Mouse (Mus musculus) spleen, embryonic (tissue): Measurements from ENCODE around the gene 6030468B19Rik.

ENCODE experiments used
- CTCF ChIA-PET: fragments of 350-600 bp; sonication (Branson Sonifier 250); formaldehyde crosslinking; loops from one replicate; lab custom pipeline; 2022; lab: Charles Lee

Gene 6030468B19Rik

GRCm38 (mm10) chr11:117778851-117779433 lies 18.5 kb upstream of the 6030468B19Rik start:
- CTCF ChIA-PET: interaction anchor here (0.6 to 1.2 kb wide), 5 partner anchors 10 to 360 kb away, joined by 3 to 5 read pairs (median 3); no protein-coding TSS in a partner anchor

DNA sequence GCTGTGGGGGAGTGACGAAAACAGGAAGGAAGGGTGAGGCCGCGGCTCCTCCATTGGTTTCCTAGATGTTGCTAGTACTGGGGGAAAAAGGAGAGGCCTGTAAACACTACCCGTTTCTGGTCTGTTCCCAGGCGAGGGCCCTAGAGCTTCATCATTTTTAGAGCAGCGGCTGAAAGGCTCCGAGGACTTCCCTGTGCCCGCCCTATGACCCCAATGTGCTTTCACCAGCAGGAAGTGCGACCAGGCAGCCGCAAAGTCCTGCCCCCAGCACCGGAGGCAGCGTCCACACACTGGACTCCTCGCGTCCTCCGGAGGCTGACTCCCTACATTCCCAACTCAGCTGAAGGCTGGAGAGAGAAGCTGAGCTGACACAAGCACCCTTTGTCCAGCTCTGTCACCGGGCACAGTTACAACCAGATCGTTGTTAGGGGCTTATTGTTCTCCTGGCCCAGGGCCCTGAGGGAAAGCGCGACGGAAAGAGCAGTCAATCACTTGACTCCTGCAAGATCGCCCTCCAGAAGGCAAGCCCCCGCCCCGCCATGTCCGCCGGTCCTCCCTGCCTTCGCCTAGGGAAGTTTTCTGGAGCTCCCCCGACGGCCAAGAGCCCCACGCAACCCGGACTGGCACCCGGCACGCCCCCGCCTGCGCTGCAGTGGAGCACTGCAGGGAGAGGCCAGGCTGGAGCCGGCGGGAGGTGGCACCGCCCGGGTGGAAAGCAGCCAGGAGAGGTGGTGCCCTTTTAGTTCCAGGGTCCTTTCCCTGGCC lies 17.8 kb upstream of the 6030468B19Rik start:
- CTCF ChIA-PET: interaction anchor here (0.7 to 1.2 kb wide), 4 partner anchors 9 to 62 kb away, joined by 3 to 5 read pairs (median 3); no protein-coding TSS in a partner anchor

DNA sequence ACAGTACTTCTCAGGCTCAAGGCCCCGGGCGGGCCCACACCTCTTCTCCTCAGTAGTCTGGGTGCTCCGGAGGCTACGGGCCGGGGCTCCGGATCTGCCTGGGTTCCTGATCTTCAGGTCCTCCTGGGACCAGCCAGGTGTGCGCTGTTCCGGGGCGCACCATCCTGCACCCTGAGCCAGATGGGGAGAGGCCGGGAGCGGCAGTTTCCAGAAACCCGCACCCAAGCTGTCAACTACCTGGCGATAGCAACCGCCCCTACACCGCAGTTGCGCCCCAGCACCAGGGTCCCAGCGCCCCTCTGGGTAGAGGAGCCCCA lies 17.3 kb upstream of the 6030468B19Rik start:
- CTCF ChIA-PET: interaction anchor here (1.2 kb wide), 1 partner anchor 62 kb away, joined by 3 read pairs; no protein-coding TSS in a partner anchor

DNA sequence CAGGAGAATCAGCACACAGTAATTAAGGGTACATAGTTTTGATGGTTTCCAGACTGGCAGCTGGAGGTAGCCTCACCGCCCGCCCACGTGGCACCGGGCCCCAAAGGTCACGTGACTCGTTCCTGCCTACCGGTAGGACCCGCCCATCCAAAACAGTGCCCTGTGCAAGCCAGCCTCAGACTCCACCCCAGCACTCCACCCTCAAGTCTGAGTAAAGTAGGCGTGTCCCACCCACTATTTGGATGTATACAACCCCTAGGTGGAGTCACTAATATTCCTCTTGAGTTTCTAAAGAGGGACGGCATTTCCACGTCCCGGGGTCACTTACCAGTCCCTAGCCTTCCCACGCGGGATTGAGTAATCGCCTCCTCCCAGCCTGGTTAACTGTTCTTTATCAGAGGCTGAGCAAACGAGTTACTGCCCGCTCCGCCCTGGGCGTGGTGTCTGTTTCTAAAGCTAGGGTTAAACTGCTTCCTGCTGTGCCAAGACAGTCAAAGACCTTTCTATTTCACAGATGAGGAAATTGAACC lies 16.8 kb upstream of the 6030468B19Rik start:
- CTCF ChIA-PET: interaction anchor here (0.5 to 1.7 kb wide), 2 partner anchors 10 to 394 kb away, joined by 3 to 7 read pairs; no protein-coding TSS in a partner anchor

GRCm38 (mm10) chr11:117781199-117781821 lies 16.1 kb upstream of the 6030468B19Rik start:
- CTCF ChIA-PET: interaction anchor here (1.1 to 1.7 kb wide), 2 partner anchors 9 to 85 kb away, joined by 5 to 7 read pairs; no protein-coding TSS in a partner anchor

- CTCF ChIA-PET: interaction anchor here (1.1 to 2.5 kb wide), 4 partner anchors 8 to 86 kb away, joined by 5 to 7 read pairs (median 5); no protein-coding TSS in a partner anchor
Observed at GRCm38 (mm10) chr11:117781993-117782704, 15.3 kb upstream of the 6030468B19Rik start, which contains the start of the genes Tmc8 and Tmc6. TSS of gene Tmc8 (plus strand) at chr11:117782076. TSS of gene Tmc6 (minus strand) at chr11:117782198.

GRCm38 (mm10) chr11:117782705-117783034 lies 14.8 kb upstream of the 6030468B19Rik start:
- CTCF ChIA-PET: interaction anchor here (0.7 to 2.5 kb wide), 3 partner anchors 42 to 119 kb away, joined by 5 to 12 read pairs (median 5); no protein-coding TSS in a partner anchor

DNA sequence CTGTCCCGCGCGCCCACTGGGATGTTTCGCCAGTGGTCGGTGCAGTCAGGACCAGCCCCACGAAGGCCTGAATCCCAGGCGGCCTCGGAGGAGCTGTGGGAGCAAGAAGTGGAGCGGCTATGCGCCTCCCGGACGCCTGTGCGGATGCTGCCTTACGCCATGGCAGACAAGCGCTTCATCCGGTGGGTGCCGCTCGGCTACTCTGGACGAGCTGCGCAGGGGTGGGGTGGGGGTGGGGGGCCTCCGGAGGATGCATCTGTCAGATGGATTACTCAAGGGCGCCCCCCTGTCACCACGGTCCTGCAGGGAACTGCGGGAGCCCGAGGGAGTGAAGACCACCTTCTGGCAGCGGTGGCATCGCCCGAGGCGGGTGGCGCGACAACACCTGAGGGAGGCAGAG lies 14.4 kb upstream of the 6030468B19Rik start:
- CTCF ChIA-PET: interaction anchor here (0.7 to 2.5 kb wide), 3 partner anchors 42 to 119 kb away, joined by 5 to 12 read pairs (median 5); no protein-coding TSS in a partner anchor

DNA sequence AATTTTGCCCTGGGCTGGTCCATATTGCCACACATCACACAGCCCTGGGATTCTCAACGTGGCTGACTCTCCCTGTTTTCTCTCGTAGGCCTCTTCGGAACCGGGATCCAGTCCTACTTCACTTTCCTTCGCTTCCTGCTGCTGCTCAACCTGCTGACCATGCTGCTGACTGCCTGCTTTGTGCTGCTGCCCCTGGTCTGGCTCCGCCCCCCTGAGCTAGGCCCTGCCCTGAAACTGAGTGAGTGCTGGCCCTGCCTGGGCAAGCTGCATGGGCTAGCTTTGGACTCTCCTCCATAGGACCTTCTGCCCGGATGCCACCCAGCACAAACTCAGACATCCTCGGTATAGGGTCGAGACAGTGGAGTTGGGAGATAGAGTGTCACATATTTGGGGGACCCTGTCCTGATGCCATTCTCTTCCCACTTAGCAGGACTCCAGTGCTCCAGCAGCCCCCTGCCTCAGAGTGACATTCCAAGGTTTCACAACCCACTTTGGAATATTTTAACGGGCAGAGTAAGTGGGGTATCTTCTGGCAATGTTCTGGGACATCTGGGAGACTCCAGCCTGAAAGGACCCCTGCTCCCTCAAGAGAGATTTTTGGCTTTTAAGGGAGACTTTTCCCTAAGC lies 13.7 kb upstream of the 6030468B19Rik start:
- CTCF ChIA-PET: interaction anchor here (1.5 to 2.5 kb wide), 2 partner anchors 41 to 66 kb away, joined by 5 read pairs; no protein-coding TSS in a partner anchor

DNA sequence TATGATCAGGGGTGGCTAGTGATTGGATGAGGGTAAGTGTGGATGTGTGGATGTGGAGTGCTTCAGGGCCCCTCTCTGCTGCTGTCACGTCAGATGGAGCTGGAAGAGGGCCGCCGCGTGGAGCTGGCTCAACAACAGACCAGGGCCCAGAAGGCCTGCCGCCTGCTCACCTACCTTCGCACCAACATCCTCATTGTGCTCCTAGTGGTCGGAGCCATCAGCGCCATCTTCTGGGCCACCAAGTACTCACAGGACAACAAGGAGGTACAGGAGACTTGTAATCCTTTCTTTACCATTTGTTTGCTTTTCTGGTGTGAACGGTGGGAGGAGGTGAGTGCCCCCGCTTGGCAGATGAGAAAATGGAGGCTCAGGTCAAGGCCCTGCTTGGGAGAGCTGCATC lies 11.2 kb upstream of the 6030468B19Rik start:
- CTCF ChIA-PET: interaction anchor here (0.6 kb wide), 1 partner anchor 52 kb away, joined by 13 read pairs; no protein-coding TSS in a partner anchor

DNA sequence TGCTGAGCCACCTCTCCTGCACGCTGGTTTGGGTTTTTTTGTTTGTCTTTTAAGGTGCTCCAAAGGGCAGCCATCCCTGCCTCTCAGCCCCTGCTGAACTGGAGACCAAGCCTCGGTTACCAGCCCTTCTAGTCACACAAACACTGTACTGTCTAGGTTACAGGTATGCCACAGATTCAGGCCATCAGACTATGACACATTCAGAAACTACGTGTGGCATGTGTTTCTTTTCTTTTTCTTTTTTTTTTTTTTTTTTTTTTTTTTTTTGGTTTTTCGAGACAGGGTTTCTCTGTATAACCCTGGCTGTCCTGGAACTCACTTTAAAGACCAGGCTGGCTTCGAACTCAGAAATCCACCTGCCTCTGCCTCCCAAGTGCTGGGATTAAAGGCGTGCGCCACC lies 9.0 kb upstream of the 6030468B19Rik start:
- CTCF ChIA-PET: interaction anchor here (0.6 to 2.4 kb wide), 4 partner anchors 9 to 111 kb away, joined by 3 to 14 read pairs (median 4); no protein-coding TSS in a partner anchor

DNA sequence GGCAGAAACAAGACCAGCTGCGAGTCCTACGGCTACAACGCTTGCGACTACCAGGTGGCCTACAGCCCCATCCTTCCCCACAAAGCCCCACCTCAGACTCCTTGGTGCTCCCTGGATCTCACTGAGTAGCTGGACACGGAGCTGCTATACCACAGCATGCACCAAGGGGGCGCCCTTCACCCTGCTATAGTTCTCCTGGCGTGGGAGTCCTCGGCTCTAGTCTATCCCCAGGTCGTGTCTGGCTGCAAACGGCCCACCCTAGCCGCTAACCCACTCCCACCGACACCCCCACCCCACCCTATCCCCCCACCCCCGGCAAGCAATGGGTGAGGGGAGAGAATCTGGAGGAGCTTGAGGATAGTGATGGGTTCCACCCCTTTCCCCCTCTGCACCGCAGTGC lies 7.2 kb upstream of the 6030468B19Rik start:
- CTCF ChIA-PET: interaction anchor here (0.6 to 2.5 kb wide), 8 partner anchors 9 to 271 kb away, joined by 3 to 15 read pairs (median 4); partner anchors contain the start of genes Afmid, Tk1, Tmc6 and Tmc8

DNA sequence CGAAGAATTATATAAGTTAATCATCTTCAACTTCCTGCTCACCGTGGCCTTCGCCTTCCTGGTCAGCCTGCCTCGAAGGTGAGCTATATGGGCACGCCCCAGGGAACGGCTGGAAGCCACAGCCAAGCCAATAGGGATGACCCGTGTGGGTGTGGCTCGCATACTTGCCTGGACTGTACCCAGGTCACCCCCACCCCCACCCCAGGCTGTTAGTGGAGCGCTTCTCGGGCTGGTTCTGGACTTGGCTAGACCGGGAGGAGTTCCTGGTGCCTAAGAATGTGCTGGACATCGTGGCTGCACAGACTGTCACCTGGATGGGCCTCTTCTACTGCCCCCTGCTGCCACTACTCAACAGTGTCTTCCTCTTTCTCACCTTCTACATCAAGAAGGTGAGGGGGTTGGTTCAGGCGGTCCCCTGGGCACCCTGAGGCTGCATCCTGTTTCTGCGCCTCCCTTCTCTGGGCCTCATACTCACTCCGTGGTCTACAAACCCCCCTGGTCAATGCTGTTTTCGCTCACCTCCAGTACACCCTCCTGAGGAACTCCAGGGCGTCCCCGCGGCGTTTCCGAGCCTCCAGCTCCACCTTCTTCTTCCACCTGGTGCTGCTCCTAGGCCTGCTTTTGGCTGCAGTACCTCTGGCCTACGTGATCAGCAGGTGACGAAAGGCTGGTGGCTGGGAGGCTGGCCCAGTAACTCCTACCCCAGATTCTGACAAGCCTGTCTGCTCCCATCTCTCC lies 6.6 kb upstream of the 6030468B19Rik start:
- CTCF ChIA-PET: interaction anchor here (0.6 to 2.5 kb wide), 7 partner anchors 9 to 106 kb away, joined by 3 to 15 read pairs (median 4); partner anchors contain the start of genes Afmid, Tk1, Tmc6 and Tmc8

- CTCF ChIA-PET: interaction anchor here (0.9 to 2.5 kb wide), 4 partner anchors 10 to 82 kb away, joined by 4 to 15 read pairs (median 6); partner anchors contain the start of genes Afmid, Tk1, Tmc6 and Tmc8
Observed at GRCm38 (mm10) chr11:117791441-117791761, 6.1 kb upstream of the 6030468B19Rik start.

DNA sequence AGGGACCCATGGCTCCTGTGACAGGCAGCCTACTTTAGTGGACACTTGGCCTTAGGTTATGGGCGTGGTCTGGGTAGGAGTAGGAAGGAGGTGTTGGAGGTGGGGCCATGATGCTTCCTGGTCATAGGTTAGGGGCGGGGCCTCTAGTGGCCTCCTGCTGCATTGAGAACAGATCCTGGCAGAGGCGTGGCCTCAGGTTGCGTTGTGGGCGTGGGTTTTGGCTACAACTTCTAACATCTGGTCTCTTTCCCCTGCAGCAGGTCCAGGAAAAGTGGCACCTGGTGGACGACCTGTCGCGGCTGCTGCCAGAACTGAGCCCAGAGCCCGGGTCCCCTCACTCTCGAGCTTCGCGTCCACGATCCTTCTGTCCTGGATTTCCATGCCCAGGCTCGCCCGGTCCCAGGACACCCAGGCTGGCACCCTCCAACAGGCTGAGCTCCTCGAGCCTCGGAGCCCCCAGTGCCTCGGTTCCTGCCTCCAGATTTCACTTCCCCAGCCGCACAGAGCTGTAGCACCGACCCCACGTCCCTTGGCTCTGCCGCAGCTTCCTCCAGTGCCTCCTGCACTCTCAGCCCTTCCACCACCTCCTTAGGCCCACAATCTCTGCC lies 5.1 kb upstream of the 6030468B19Rik start:
- CTCF ChIA-PET: interaction anchor here (0.9 kb wide), 1 partner anchor 19 kb away, joined by 3 read pairs; no protein-coding TSS in a partner anchor

DNA sequence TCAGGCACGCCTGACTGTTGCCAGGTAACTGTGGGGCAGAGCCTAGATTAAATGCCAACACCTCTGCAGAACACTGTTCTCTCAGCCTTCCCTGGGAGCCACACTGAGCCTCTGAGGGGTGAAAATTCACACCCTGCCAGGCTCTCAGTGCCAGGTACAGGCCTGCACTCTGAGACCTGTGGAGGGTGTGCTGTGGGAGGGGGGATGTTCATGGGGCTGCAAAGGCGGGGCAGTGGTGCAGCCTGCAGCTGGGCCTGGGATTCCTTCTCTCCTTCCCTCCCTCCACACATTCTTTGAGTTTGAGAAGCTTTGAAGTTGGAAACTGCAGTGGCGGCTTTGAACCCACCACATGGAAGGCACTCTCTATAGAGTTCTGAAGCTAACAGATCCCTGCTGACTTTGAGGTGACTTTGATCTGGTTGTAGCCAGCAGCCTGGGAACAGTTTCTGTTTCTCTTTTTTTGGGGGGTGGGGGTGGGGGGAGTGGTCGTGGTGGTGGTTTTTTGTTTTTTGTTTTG lies 3.4 kb upstream of the 6030468B19Rik start:
- CTCF ChIA-PET: interaction anchor here (0.5 to 0.7 kb wide), 2 partner anchors 38 to 1088 kb away, joined by 4 read pairs; no protein-coding TSS in a partner anchor

- CTCF ChIA-PET: interaction anchor here (0.7 kb wide), 1 partner anchor 501 kb away, joined by 3 read pairs; no protein-coding TSS in a partner anchor
Observed at GRCm38 (mm10) chr11:117796954-117797353, 506 bp upstream of the 6030468B19Rik start.

DNA sequence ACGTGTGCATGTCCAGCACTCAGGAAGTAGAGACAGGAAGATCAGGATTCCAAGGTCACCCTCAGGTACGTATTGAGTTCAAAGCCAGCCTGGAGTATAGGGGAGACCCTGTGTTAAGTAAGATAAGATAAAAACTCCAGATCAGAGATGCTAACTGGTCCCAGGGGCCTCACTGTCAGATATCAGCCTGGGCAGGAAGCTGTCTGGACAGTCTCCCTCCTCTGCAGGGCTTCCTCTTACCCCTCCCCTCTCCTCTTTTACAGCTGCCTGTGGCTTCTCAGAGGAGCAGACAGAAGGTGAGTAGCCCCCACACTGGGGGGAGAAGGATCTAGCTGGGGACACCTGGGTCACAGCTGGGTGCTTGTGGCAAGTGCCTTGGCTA lies 691 bp downstream of the 6030468B19Rik start:
- CTCF ChIA-PET: no interaction called here
